Mouse (Mus musculus): ENCODE data around the gene Acp7. TPM values are rescaled to one million over a fixed set of nuclear protein-coding genes. Genes with fewer than 3 reads are reported as not detected.

Acp7 gene
- polyA plus RNA-seq, 1 experiment from 2014 or later: not detected

GRCm38 (mm10) chr7:28558486-28558885, 72.6 kb downstream of the Acp7 start:
- no peak overlapping the region for H3K9ac ChIP-seq (replicated peaks; ENCODE audit: low read length)
- H3K27me3 ChIP-seq (ENCODE audit: control insufficient read depth, insufficient read depth, low read length): no peaks in the 10 kb centered on the region
- no peak for DNase-seq (ENCODE audit: low spot score)
- peaks cover 10% of the 10 kb centered on the region for H3K36me3 ChIP-seq (replicated peaks; ENCODE audit: control insufficient read depth, insufficient read depth, low read depth, low read length)
- no peak for ATAC-seq (replicated peaks; ENCODE audit: insufficient number of reproducible peaks, low FRiP score, low TSS enrichment, low read depth)
- H3K4me3 ChIP-seq (ENCODE audit: low read depth, low read length): no peak overlapping the region
- H3K27ac ChIP-seq (replicated peaks; ENCODE audit: low read depth, low read length): no peak overlapping the region
- H3K4me1 ChIP-seq (ENCODE audit: control insufficient read depth, insufficient read depth, low read length): no peaks in the 10 kb centered on the region
- H3K4me2 ChIP-seq (ENCODE audit: low read depth, low read length): no peak overlapping the region
- H3K9me3 ChIP-seq (replicated peaks; ENCODE audit: control insufficient read depth, low read length): no peaks in the 10 kb centered on the region
- 49% methylated on average over 4 of the region's 4 CpGs for WGBS

- DNase-seq (ENCODE audit: low spot score): no peak
- Histone ChIP-seq H3K36me3 (replicated peaks; ENCODE audit: control insufficient read depth, insufficient read depth, low read depth, low read length) (peaks cover 10% of the 10 kb centered on the region), H3K4me3 (ENCODE audit: low read depth, low read length) (no peak overlapping the region), H3K4me1 (ENCODE audit: control insufficient read depth, insufficient read depth, low read length) (no peaks in the 10 kb centered on the region), H3K27me3 (ENCODE audit: control insufficient read depth, insufficient read depth, low read length) (no peaks in the 10 kb centered on the region), H3K27ac (replicated peaks; ENCODE audit: low read depth, low read length) (no peak overlapping the region), H3K4me2 (ENCODE audit: low read depth, low read length) (no peak overlapping the region), H3K9me3 (replicated peaks; ENCODE audit: control insufficient read depth, low read length) (no peaks in the 10 kb centered on the region), H3K9ac (replicated peaks; ENCODE audit: low read length) (no peak overlapping the region)
- ATAC-seq (replicated peaks; ENCODE audit: insufficient number of reproducible peaks, low FRiP score, low TSS enrichment, low read depth): no peak
- WGBS: 71% methylated on average over 6 of the region's 6 CpGs
Measured at GRCm38 (mm10) chr7:28557708-28558107, 73.4 kb downstream of the Acp7 start.

Small RNA genes lying within 50 kb of the gene (microRNA-seq; reads per million reads assigned to microRNA genes)
- gene Mir7049 (ENCODE audit: borderline number of aligned reads): 1.9 reads per million

Other genes with a start within 250 kb of the Acp7 start
- 50.1 and 50.6 TPM in 2 replicates for gene Med29, start 238.6 kb downstream of the Acp7 start, polyA plus RNA-seq (2014; fragmentation: Nextera tagmentation; extraction: Ambion mirVana)
- 80.0 and 81.4 TPM in 2 replicates for gene Paf1, start 238.4 kb downstream of the Acp7 start, polyA plus RNA-seq (2014; fragmentation: Nextera tagmentation; extraction: Ambion mirVana)
- gene Gmfg, start 193.9 kb downstream of the Acp7 start, polyA plus RNA-seq (2014; fragmentation: Nextera tagmentation; extraction: Ambion mirVana): 8.3 and 8.9 TPM in 2 replicates
- gene Lrfn1, start 179.4 kb downstream of the Acp7 start, polyA plus RNA-seq (2014; fragmentation: Nextera tagmentation; extraction: Ambion mirVana): 4.4 and 5.7 TPM in 2 replicates
- gene Ifnl2, start 120.9 kb downstream of the Acp7 start, polyA plus RNA-seq (2014; fragmentation: Nextera tagmentation; extraction: Ambion mirVana): not detected in 2 replicates
- not detected in 2 replicates for gene Ifnl3, start 108.5 kb downstream of the Acp7 start, polyA plus RNA-seq (2014; fragmentation: Nextera tagmentation; extraction: Ambion mirVana)
- not detected in 2 replicates for gene Sycn, start 90.4 kb downstream of the Acp7 start, polyA plus RNA-seq (2014; fragmentation: Nextera tagmentation; extraction: Ambion mirVana)
- not detected in 2 replicates for gene Nccrp1, start 84.1 kb downstream of the Acp7 start, polyA plus RNA-seq (2014; fragmentation: Nextera tagmentation; extraction: Ambion mirVana)
- 29.4 and 30.9 TPM in 2 replicates for gene Samd4b, start 33.2 kb downstream of the Acp7 start, polyA plus RNA-seq (2014; fragmentation: Nextera tagmentation; extraction: Ambion mirVana)
- 25.6 and 28.6 TPM in 2 replicates for gene Pak4, start 33.1 kb downstream of the Acp7 start, polyA plus RNA-seq (2014; fragmentation: Nextera tagmentation; extraction: Ambion mirVana)
- gene Fbxo27, start 61.5 kb upstream of the Acp7 start, polyA plus RNA-seq (2014; fragmentation: Nextera tagmentation; extraction: Ambion mirVana): 6.1 and 7.2 TPM in 2 replicates
- gene Fbxo17, start 85.5 kb upstream of the Acp7 start, polyA plus RNA-seq (2014; fragmentation: Nextera tagmentation; extraction: Ambion mirVana): 11.6 and 13.0 TPM in 2 replicates
- gene Mrps12, start 110.5 kb upstream of the Acp7 start, polyA plus RNA-seq (2014; fragmentation: Nextera tagmentation; extraction: Ambion mirVana): 145 and 151 TPM in 2 replicates
- gene Sars2, start 110.7 kb upstream of the Acp7 start, polyA plus RNA-seq (2014; fragmentation: Nextera tagmentation; extraction: Ambion mirVana): 28.2 and 29.9 TPM in 2 replicates
- gene Ccer2, start 124.8 kb upstream of the Acp7 start, polyA plus RNA-seq (2014; fragmentation: Nextera tagmentation; extraction: Ambion mirVana): 1.5 and 2.0 TPM in 2 replicates
- gene Sirt2, start 135.4 kb upstream of the Acp7 start, polyA plus RNA-seq (2014; fragmentation: Nextera tagmentation; extraction: Ambion mirVana): 65.6 and 67.2 TPM in 2 replicates
- gene Nfkbib, start 136.2 kb upstream of the Acp7 start, polyA plus RNA-seq (2014; fragmentation: Nextera tagmentation; extraction: Ambion mirVana): 33.4 and 41.0 TPM in 2 replicates
- gene Rinl, start 157.6 kb upstream of the Acp7 start, polyA plus RNA-seq (2014; fragmentation: Nextera tagmentation; extraction: Ambion mirVana): 2.3 and 3.2 TPM in 2 replicates
- 328 and 350 TPM in 2 replicates for gene Hnrnpl, start 177.2 kb upstream of the Acp7 start, polyA plus RNA-seq (2014; fragmentation: Nextera tagmentation; extraction: Ambion mirVana)
- 103 and 106 TPM in 2 replicates for gene Ech1, start 193.9 kb upstream of the Acp7 start, polyA plus RNA-seq (2014; fragmentation: Nextera tagmentation; extraction: Ambion mirVana)
- gene Lgals4, start 202.5 kb upstream of the Acp7 start, polyA plus RNA-seq (2014; fragmentation: Nextera tagmentation; extraction: Ambion mirVana): 1.5 and 1.9 TPM in 2 replicates
- gene Lgals7, start 232.5 kb upstream of the Acp7 start, polyA plus RNA-seq (2014; fragmentation: Nextera tagmentation; extraction: Ambion mirVana): 0.98 and 1.3 TPM in 2 replicates

All from embryonic facial prominence, embryonic 11.5 days (tissue).